Comparison of ENCODE assay signal across 11 mouse cellular contexts in the genomic region with DNA sequence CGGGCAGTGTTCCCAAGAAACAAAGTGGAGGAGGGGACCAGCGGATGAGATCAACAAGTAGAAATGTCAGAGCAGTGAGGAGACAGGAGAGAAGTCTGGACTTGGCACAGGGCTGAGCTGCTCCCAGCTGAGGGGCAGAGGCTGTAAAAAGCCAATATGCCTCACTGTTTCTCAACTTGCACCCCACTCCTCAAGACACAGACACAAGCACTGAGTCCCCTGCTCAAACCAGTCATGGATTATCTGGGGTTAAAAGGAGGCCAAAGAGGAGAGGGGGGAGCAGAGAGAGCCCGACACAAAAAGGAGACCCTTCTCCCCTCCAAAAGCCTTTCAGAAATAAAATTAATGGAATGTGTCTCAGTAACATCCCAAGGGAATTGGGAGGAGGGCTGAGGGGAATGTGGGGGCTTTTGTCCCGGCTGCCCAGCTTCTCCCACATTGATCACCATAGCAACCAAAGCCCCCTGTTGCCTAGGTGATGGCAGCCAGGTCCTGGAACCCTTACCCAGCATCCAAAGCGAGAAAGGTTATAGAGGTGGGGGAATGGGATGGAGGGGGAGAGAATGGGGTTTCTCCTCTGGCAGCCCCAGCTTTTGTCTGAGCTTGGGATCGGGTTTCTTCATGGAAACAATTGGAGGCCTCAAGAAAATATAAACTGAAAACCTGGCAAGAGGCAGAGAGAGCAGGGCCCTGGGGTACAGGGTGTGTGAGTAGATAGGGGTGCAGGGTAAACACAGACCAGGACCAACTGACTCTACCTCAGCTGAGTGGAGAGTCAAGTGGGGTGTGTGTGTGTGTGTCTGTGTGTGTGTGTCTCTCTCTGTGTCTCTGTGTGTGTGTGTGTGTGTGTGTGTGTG. TPM values are rescaled to one million over a fixed set of nuclear protein-coding genes. Genes with fewer than 3 reads are reported as not detected.
DNase-seq lines count a peak whose midpoint lies in the region; ATAC-seq lines count a peak whose summit lies in the region.
"Had no signal": no experiment of that assay in that cellular context is flagged by ENCODE, and none has a peak within 500 bp of the region (broad histone marks: within the 10 kb centered on the region; RNA-seq: fewer than 3 reads in every experiment).

No protein-coding gene starts in this region.

- peak overlapping the region; percentile 1; the same call in 1 of the 2 replicates for H3K9ac ChIP-seq in lung, embryonic 15.5 days
- peak overlapping the region; percentile 44 for H3K9ac ChIP-seq in forebrain, embryonic 14.5 days (ENCODE audit: low read length)
- H3K9ac ChIP-seq in stomach, embryonic 15.5 days, result no peak overlapping the region

- intact Hi-C loops in heart, postnatal 10 days (cut with DNase I), result no loop called here

- no peak for DNase-seq in lung, postnatal 14 days
- DNase-seq in forebrain, embryonic 14.5 days (ENCODE audit: low spot score), result peak; percentile 93
- peak; percentile 94 for DNase-seq in mesoderm, embryonic 11.5 days (ENCODE audit: low read depth, low spot score)
- DNase-seq in heart, postnatal 10 days, result no peak
- no peak for DNase-seq in adrenal gland, postnatal 14 days

- H3K36me3 ChIP-seq in lung, embryonic 15.5 days, result no peaks in the 10 kb centered on the region
- peaks cover 27% of the 10 kb centered on the region for H3K36me3 ChIP-seq in forebrain, embryonic 14.5 days (ENCODE audit: control insufficient read depth, insufficient read depth, low read length)
- no peaks in the 10 kb centered on the region for H3K36me3 ChIP-seq in stomach, embryonic 15.5 days

- no peaks in the 10 kb centered on the region for H3K27me3 ChIP-seq in lung, embryonic 15.5 days
- H3K27me3 ChIP-seq in forebrain, embryonic 14.5 days (replicated peaks; ENCODE audit: control insufficient read depth, insufficient read depth, low read length), result no peaks in the 10 kb centered on the region
- H3K27me3 ChIP-seq in stomach, embryonic 15.5 days (replicated peaks), result no peaks in the 10 kb centered on the region

- H3K4me2 ChIP-seq in lung, embryonic 15.5 days, result no peak overlapping the region
- H3K4me2 ChIP-seq in forebrain, embryonic 14.5 days (ENCODE audit: low read length), result peak overlapping the region; percentile 44
- no peak overlapping the region for H3K4me2 ChIP-seq in stomach, embryonic 15.5 days

- H3K4me3 ChIP-seq in lung, embryonic 15.5 days, result no peak overlapping the region
- H3K4me3 ChIP-seq in forebrain, embryonic 14.5 days (ENCODE audit: low read depth, low read length), result peak overlapping the region; percentile 9; the same call in 1 of the 2 replicates
- H3K4me3 ChIP-seq in stomach, embryonic 15.5 days (replicated peaks), result no peak overlapping the region
- H3K4me3 ChIP-seq: erythroblast, embryonic 14.5 days had no signal

- no peaks in the 10 kb centered on the region for H3K9me3 ChIP-seq in lung, embryonic 15.5 days
- no peaks in the 10 kb centered on the region for H3K9me3 ChIP-seq in forebrain, embryonic 14.5 days (replicated peaks; ENCODE audit: control insufficient read depth, low read length)
- no peaks in the 10 kb centered on the region for H3K9me3 ChIP-seq in stomach, embryonic 15.5 days

- H3K27ac ChIP-seq in lung, embryonic 15.5 days, result peak overlapping the region; percentile 58
- H3K27ac ChIP-seq in forebrain, embryonic 14.5 days (ENCODE audit: low read depth, low read length), result peak overlapping the region; percentile 88
- H3K27ac ChIP-seq in stomach, embryonic 15.5 days, result peak overlapping the region; percentile 35; the same call in 1 of the 2 replicates

- no peak for ATAC-seq in lung, embryonic 15.5 days (ENCODE audit: borderline replicate concordance, extremely low read depth, low FRiP score, low TSS enrichment)
- ATAC-seq in forebrain, embryonic 14.5 days, result peak; percentile 76
- no peak for ATAC-seq in stomach, embryonic 15.5 days (ENCODE audit: insufficient read depth, low FRiP score, low read depth)
- no peak for ATAC-seq in megakaryocyte-erythroid progenitor cell, adult 5-6 weeks (replicated peaks; ENCODE audit: low FRiP score, low TSS enrichment, poor library complexity, severe bottlenecking)

- 19% methylated on average over 6 of the region's 6 CpGs for WGBS in lung, embryonic 15.5 days
- WGBS in forebrain, embryonic 14.5 days, result 3% methylated on average over 6 of the region's 6 CpGs
- 34% methylated on average over 6 of the region's 6 CpGs for WGBS in stomach, embryonic 15.5 days

- H3K4me1 ChIP-seq in lung, embryonic 15.5 days, result peaks cover 46% of the 10 kb centered on the region
- peaks cover 85% of the 10 kb centered on the region for H3K4me1 ChIP-seq in forebrain, embryonic 14.5 days (ENCODE audit: control insufficient read depth, insufficient read depth, low read length)
- peaks cover 32% of the 10 kb centered on the region for H3K4me1 ChIP-seq in stomach, embryonic 15.5 days

RNA-seq across cellular contexts. Expression of a gene that starts 11.4 kb away (rescaled TPM):
- polyA plus RNA-seq in lung, embryonic 15.5 days (2015; fragmentation: Nextera tagmentation; extraction: Ambion mirVana), result 11.5 and 14.1 TPM in 2 replicates
- polyA plus RNA-seq in forebrain, embryonic 14.5 days (2014; fragmentation: Nextera tagmentation; extraction: Ambion mirVana), result 45.1 and 55.8 TPM in 2 replicates
- polyA plus RNA-seq in stomach, embryonic 15.5 days (2015; fragmentation: Nextera tagmentation; extraction: Ambion mirVana), result 9.9 and 11.3 TPM in 2 replicates
- 1.6 and 1.9 TPM in 2 replicates for total RNA-seq in megakaryocyte-erythroid progenitor cell, adult 5-6 weeks (2014; fragmentation: Nextera tagmentation)
- 0.42 and 2.6 TPM in 2 replicates for total RNA-seq in megakaryocyte-erythroid progenitor cell, adult 5-6 weeks (2017)
- 1 to 10 TPM; 7.5 to 7.6 TPM for total RNA-seq in heart, postnatal 10 days (2021)
- total RNA-seq in adrenal gland, postnatal 14 days (2021), result 4.6 and 6.8 TPM in 2 replicates

RNA-seq across cellular contexts. Expression of a gene that starts 40.5 kb away (rescaled TPM):
- not detected in 2 replicates for polyA plus RNA-seq in lung, embryonic 15.5 days (2015; fragmentation: Nextera tagmentation; extraction: Ambion mirVana)
- polyA plus RNA-seq in forebrain, embryonic 14.5 days (2014; fragmentation: Nextera tagmentation; extraction: Ambion mirVana), result 4.5 and 7.4 TPM in 2 replicates
- polyA plus RNA-seq in stomach, embryonic 15.5 days (2015; fragmentation: Nextera tagmentation; extraction: Ambion mirVana), result not detected in 2 replicates
- not detected in 2 replicates for total RNA-seq in megakaryocyte-erythroid progenitor cell, adult 5-6 weeks (2014; fragmentation: Nextera tagmentation)
- not detected in 2 replicates for total RNA-seq in megakaryocyte-erythroid progenitor cell, adult 5-6 weeks (2017)
- not detected for total RNA-seq in heart, postnatal 10 days (2021)
- total RNA-seq in adrenal gland, postnatal 14 days (2021), result not detected in 2 replicates
- total RNA-seq: ES-E14; liver, adult 2 months had no signal
- polyA plus RNA-seq: erythroblast, embryonic 14.5 days; liver, adult 2 months had no signal

Comparison
In these comparisons a context has a peak if more than half of its experiments do, and no peak if none do; other contexts are left out.
1. H3K27ac ChIP-seq: peak in every context shown above with its lines; median percentile 88 in forebrain, embryonic 14.5 days; 58 in lung, embryonic 15.5 days; 35 in stomach, embryonic 15.5 days.
2. DNase-seq: peak in forebrain, embryonic 14.5 days (single experiment) and mesoderm, embryonic 11.5 days (single experiment); none in lung, postnatal 14 days (single experiment), heart, postnatal 10 days (0 of 2) and adrenal gland, postnatal 14 days (single experiment).